Mouse (Mus musculus): ENCODE measurements around the gene Mvb12a. TPM values are rescaled to one million over a fixed set of nuclear protein-coding genes. Genes with fewer than 3 reads are reported as not detected.

Mvb12a gene
- polyA plus RNA-seq (2012; rRNA removed): 81.2 and 87.6 TPM in 2 replicates

DNA sequence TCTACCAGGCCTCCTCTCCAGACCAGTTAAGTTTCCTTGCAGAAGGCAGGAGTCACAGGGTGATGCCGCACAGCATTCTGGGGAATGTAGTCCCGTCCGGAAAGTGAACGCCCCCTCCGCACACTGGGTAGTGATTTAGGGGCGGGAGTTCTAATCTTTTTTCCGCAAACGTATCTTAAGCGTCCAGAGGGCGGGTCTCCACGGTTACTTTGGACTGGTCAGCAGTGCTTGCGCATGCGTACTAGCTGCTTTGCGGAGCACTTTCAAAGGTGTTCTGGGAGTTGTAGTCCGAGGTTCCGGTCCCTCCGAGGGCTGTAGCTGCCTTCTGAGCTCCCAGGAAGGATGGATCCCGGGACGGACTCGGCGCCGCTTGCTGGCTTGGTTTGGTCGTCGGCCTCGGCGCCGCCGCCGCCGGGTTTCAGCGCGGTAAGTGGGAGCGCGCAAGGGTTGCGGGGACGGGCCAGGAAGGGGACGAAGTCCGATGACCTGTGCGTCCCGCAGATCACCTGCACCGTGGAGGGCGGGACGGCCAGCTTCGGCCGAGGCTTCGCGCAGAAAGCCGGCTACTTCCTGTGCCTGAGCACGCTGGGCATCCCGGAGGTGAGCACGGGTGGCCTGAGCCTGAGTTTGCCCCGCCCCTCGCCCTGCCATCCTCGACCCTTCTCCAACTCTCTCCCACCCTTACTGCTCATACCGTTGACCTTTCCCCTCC, at the start of gene Mvb12a:
Gene Mvb12a (plus strand): TSS at position 291 of the 712 bp plus-strand sequence.
- peak; percentile 99 for DNase-seq (ENCODE audit: extremely low spot score in 1 of 2, low spot score in 1 of 2)

DNA sequence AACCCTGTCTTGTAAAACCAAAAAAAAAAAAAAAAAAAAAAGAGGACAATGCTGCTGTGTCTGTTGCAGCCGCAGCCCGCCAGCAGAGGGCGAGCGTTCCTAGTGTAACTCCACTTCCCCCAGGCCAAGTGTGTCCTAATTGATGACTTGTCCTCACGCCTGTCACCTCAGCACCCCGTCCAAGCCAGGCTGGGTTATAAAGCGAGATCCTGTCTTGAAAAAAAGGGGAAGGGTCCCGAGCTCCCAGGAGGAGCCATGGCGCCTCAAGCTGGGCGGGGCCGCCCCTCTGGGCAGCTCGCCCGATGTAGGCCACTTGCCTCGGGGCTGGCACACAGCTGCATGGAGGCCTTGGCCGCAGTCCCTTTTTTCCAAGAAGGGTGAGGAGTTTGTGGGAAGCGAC, 47.7 kb upstream of the Mvb12a start:
- DNase-seq (ENCODE audit: extremely low spot score in 1 of 2, low spot score in 1 of 2): peak in 1 of 2 experiments; percentile 85

GRCm38 (mm10) chr8:71495811-71496210, 46.9 kb upstream of the Mvb12a start:
- no peak for DNase-seq (ENCODE audit: extremely low spot score in 1 of 2, low spot score in 1 of 2)

DNA sequence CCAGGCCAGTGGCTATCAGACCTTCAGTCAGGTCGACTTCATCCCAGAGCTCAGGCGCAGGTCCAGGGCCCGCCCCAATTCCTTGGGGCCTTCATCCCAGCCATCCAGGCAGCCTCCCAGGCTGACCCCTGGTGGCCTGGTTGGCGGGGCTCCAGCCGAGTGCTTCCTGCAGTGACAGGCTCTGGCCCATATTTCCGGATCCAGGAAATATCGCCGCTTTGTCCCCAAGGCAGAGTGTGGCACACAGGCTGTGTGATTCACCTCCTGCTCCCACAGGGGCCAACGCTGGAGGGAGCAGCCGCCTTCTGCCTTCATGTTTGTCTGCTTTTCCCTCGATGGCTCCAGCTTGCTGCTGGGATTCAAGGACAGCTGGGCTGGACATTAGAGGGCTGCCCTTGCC, 46.2 kb upstream of the Mvb12a start:
- DNase-seq (ENCODE audit: extremely low spot score in 1 of 2, low spot score in 1 of 2): peak in 1 of 2 experiments; percentile 45

GRCm38 (mm10) chr8:71497077-71497645, 45.6 kb upstream of the Mvb12a start:
- DNase-seq (ENCODE audit: extremely low spot score in 1 of 2, low spot score in 1 of 2): no peak

DNA sequence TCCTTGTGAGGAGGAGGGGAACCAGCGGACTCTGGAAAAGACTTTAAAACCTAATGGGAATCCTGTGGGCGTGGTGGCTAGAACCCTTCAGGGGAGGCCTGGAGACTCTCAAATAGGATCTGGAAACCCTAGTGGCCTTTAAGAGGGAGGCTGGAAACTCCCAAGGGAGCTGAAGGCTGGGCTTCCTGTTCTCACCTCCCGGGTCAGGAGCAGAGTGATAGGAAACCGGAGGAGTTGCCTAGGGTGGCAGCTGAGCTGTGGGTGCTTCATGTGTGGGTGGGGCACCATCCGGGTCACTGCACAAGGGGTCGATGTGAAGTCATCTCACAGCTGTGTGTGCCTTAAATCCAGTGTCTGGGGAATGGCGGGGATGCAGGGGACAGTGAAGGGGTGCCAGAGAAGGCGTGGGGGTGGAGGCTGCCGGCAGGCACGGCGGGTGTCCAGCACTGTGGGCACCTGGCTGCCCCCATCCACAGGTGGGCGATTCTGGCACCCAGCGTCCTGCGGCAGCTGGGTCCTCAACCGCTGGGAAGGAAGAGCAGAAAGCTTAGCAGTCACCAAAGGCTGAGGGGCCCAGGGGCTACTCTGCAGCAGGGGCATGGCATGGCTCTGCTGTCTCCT, 44.7 kb upstream of the Mvb12a start:
- no peak for DNase-seq (ENCODE audit: extremely low spot score in 1 of 2, low spot score in 1 of 2)

- DNase-seq (ENCODE audit: extremely low spot score in 1 of 2, low spot score in 1 of 2): no peak
Measured at GRCm38 (mm10) chr8:71498816-71499690, 43.7 kb upstream of the Mvb12a start.

- no peak for DNase-seq (ENCODE audit: extremely low spot score in 1 of 2, low spot score in 1 of 2)
Measured at GRCm38 (mm10) chr8:71504349-71504748, 38.4 kb upstream of the Mvb12a start.

DNA sequence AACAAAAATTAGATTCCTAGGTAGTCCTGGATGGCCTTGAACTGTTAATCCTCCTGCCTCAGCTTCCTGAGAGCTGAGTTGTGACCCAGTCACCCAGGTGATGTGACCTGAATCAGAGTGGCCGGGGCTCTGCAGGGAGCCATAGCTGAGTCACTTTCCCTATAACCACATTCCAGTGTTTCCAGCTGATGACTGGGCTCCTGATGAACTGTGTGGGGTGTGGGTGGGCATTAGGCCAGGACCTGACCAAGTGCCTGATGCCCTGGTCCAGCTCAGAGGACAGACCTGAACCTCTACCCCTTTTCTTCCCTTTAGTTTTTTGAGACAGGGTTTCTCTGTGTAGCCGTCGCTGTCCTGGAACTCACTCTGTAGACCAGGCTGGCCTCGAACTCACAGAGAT, 37.4 kb upstream of the Mvb12a start:
- no peak for DNase-seq (ENCODE audit: extremely low spot score in 1 of 2, low spot score in 1 of 2)

DNA sequence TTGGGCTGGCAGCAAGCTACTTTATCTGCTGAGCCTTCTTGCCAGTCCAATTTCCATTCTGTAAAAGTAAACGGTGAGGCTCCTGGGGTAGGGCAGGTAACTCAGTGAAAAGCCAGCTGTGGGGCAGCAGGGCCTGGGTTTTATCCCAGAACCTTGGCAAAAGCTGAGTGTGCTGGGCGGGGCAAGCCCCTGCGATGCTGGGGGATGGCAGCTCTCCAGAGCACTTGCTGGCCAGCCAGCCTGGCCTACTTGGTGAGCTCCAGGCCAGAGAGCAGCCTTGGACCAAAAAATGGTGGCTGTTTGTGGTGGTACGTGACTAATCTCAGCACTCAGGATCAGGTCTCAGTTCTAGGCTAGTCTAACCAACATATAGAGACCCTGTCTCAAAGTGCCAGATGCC, 36.7 kb upstream of the Mvb12a start:
- no peak for DNase-seq (ENCODE audit: extremely low spot score in 1 of 2, low spot score in 1 of 2)

DNA sequence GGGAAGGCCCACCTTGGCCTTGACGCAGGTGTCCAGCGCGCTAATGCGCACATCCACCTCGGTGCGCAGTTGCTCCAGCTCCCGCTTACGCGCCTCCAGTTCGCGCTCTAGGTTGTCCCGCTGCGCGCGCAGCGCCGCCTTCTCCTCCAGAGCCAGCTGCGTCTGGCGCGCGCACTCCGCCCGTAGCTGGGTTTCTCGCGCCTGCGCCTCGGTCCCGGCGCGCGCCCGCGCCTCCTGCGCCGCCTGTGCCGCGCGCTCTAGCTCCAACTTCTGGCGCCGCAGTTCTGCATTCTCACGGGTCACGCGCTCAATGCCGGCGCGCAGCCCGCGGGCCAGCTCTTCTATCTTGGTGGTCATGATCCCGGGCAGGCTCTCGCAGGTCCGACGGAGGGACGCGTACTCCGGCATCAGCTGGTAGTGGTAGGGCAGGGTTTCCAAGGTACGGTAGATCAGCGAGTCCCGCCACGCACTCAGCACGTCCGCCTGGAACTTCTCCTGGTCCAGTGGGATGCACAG, 35.1 kb upstream of the Mvb12a start:
- peak; percentile 60 to 86 for DNase-seq (ENCODE audit: extremely low spot score in 1 of 2, low spot score in 1 of 2)

DNA sequence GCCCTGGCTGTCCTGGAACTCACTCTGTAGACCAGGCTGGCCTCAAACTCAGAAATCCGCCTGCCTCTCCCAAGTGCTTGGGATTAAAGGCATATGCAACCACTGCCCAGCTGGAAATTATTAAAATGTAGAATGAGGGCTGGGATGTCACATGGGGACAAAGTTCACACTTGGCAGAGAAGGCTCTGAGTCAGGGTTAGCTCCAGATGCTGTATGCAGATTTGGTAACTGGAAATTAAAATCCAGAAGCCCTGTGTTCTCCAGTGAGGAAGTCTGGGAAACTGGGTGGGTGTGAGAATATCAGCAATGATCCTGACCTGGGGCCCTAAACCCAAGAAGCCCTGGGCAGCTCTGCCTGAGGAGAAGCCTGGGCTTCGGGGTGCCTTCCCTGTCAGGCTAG, 33.4 kb upstream of the Mvb12a start:
- DNase-seq (ENCODE audit: extremely low spot score in 1 of 2, low spot score in 1 of 2): no peak

- no peak for DNase-seq (ENCODE audit: extremely low spot score in 1 of 2, low spot score in 1 of 2)
Measured at GRCm38 (mm10) chr8:71511644-71512043, 31.1 kb upstream of the Mvb12a start, which contains the start of gene Plvap. Plvap (minus strand) TSS chr8:71511752.

DNA sequence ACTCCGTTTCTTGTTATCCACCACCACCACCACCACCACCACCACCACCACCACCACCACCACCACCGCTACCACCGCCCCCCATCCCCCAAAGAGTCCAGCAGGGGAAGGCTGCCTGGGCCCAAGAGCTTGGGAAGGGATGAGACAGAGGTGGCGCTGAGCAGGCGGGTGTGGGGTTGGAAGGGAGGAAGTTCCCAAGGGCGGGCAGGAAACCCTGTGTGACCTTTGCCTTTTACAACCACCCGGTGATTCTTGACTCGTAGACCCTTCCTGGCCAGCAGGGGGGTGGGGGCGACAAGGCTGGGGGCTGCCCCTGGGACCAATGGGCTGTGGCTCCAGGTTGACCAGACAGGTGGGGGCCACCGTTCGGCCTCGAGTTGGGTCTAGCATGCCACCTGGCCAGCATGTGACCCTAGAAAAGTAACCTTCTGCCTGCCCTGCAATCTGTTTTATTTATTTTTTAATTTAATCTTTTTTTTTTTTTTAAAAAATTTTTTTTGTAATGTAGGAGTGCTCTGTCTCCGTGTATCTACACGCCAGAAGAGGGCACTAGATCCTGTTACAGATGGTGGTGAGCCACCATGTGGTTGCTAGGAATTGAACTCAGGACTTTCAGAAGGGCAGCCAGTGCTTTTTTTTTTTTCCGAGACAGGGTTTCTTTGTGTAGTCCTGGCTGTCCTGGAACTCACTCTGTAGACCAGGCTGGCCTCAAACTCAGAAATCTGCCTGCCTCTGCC, 29.5 kb upstream of the Mvb12a start:
- DNase-seq (ENCODE audit: extremely low spot score in 1 of 2, low spot score in 1 of 2): no peak

DNA sequence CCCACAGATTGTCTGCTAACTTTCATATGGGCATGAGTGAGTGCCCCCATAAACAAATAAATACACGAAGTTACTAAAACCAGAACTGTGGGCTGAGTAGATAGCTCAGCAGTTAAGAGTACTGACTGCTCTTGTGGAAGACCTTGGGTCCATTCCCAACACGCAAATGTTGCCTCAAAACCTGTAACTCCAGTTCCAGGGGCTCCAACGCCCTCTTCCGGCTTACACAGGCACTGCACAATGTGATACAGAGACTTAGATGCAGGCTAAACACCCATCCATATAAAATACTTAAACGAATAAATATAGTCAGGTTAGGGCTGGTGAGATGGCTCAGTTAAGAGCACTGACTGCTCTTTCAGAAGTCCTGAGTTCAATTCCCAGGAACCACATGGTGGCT, 27.7 kb upstream of the Mvb12a start:
- no peak for DNase-seq (ENCODE audit: extremely low spot score in 1 of 2, low spot score in 1 of 2)

- no peak for DNase-seq (ENCODE audit: extremely low spot score in 1 of 2, low spot score in 1 of 2)
Measured at GRCm38 (mm10) chr8:71516786-71517185, 25.9 kb upstream of the Mvb12a start.

DNA sequence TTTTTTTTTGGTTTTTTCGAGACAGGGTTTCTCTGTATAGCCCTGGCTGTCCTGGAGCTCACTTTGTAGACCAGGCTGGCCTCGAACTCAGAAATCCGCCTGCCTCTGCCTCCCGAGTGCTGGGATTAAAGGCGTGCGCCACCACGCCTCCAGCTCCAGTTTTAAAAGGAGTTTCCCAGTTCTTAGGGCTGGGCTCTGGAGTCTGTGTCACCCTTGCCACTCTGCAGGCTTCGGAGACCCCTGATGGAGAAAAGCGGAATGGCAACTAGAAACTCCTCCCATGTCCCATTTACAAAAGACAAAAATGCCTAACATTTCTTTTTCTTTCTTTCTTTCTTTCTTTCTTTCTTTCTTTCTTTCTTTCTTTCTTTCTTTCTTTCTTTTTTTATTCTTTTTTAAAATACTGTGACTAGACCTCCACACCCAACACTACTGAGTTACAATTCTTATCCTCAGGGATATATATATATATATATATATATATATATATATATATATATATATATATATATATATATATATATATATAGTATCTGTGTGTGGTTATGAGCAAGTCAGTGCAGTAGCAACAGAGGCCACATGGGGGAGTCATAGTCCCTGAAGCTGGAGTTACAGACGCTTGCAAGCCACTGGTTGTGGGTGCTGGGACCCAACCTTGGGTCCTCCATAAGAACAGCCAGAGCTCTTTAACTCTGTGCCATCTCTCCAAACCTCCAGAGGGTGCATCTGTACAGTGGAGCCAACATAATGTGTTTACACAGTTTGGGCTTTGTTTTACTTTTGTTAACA, 23.5 kb upstream of the Mvb12a start:
- DNase-seq (ENCODE audit: extremely low spot score in 1 of 2, low spot score in 1 of 2): peak in 1 of 2 experiments; percentile 51

DNA sequence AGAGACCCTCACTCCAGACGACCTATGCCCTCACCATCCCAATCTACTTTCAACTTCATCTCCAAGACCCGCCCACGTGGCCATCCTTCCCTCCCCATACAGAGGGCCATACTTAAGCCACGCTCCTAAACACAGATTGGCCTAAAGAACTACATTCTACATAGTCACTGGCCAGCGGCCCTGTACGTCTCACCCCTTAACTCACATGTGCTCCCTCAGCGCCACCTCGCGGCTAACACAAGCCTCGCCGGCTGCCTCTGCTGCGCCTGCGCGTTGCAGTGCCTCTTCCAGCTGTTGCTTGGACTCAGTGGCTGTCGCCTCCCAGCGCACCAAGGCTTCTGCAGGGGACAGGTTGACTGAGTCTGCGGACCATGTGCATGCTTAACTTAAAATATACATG, 21.1 kb upstream of the Mvb12a start:
- peak; percentile 81 to 95 for DNase-seq (ENCODE audit: extremely low spot score in 1 of 2, low spot score in 1 of 2)
